Mouse (Mus musculus): ENCODE results near the gene Fas. TPM values are rescaled to one million over a fixed set of nuclear protein-coding genes. Genes with fewer than 3 reads are reported as not detected.

Fas gene
- polyA plus RNA-seq, 1 experiment from 2014 or later = 1.6 TPM

GRCm38 (mm10) chr19:34254880-34255681 lies 35.4 kb upstream of the Fas start, which contains the start of gene Acta2:
Gene Acta2 (minus strand): TSS chr19:34255590.
- H3K9me3 ChIP-seq (ENCODE audit: control insufficient read depth, low read length) = no peaks in the 10 kb centered on the region
- no peak for ATAC-seq
- H3K36me3 ChIP-seq (ENCODE audit: control insufficient read depth, insufficient read depth, low read length) = no peaks in the 10 kb centered on the region
- H3K4me1 ChIP-seq (ENCODE audit: control insufficient read depth, insufficient read depth, low read depth, low read length) = no peaks in the 10 kb centered on the region
- no peak within 1 kb of the TSS for H3K4me2 ChIP-seq (ENCODE audit: low read length)
- no peaks in the 10 kb centered on the region for H3K27me3 ChIP-seq (replicated peaks; ENCODE audit: control insufficient read depth, insufficient read depth, low read length)
- H3K9ac ChIP-seq (ENCODE audit: low read depth, low read length) = no peak within 1 kb of the TSS
- WGBS = 75% methylated on average over 16 of the region's 16 CpGs
- H3K4me3 ChIP-seq (ENCODE audit: low read length) = no peak within 1 kb of the TSS
- no peak within 1 kb of the TSS for H3K27ac ChIP-seq (ENCODE audit: low read depth, low read length)

GRCm38 (mm10) chr19:34256149-34256548 lies 34.3 kb upstream of the Fas start:
- Histone ChIP-seq H3K27me3 (replicated peaks; ENCODE audit: control insufficient read depth, insufficient read depth, low read length) (no peaks in the 10 kb centered on the region), H3K36me3 (ENCODE audit: control insufficient read depth, insufficient read depth, low read length) (no peaks in the 10 kb centered on the region), H3K4me2 (ENCODE audit: low read length) (no peak overlapping the region), H3K4me3 (ENCODE audit: low read length) (no peak overlapping the region), H3K4me1 (ENCODE audit: control insufficient read depth, insufficient read depth, low read depth, low read length) (no peaks in the 10 kb centered on the region), H3K9ac (ENCODE audit: low read depth, low read length) (no peak overlapping the region), H3K9me3 (ENCODE audit: control insufficient read depth, low read length) (no peaks in the 10 kb centered on the region), H3K27ac (ENCODE audit: low read depth, low read length) (no peak overlapping the region)
- 81% methylated on average over 5 of the region's 5 CpGs for WGBS
- ATAC-seq = no peak

GRCm38 (mm10) chr19:34256936-34257335 lies 33.5 kb upstream of the Fas start:
- no peaks in the 10 kb centered on the region for H3K9me3 ChIP-seq (ENCODE audit: control insufficient read depth, low read length)
- WGBS = 91% methylated on average over 2 of the region's 2 CpGs
- no peak overlapping the region for H3K4me2 ChIP-seq (ENCODE audit: low read length)
- H3K36me3 ChIP-seq (ENCODE audit: control insufficient read depth, insufficient read depth, low read length) = no peaks in the 10 kb centered on the region
- ATAC-seq = no peak
- H3K4me3 ChIP-seq (ENCODE audit: low read length) = no peak overlapping the region
- no peaks in the 10 kb centered on the region for H3K27me3 ChIP-seq (replicated peaks; ENCODE audit: control insufficient read depth, insufficient read depth, low read length)
- H3K4me1 ChIP-seq (ENCODE audit: control insufficient read depth, insufficient read depth, low read depth, low read length) = no peaks in the 10 kb centered on the region
- H3K27ac ChIP-seq (ENCODE audit: low read depth, low read length) = no peak overlapping the region
- H3K9ac ChIP-seq (ENCODE audit: low read depth, low read length) = no peak overlapping the region

- Histone ChIP-seq H3K9me3 (ENCODE audit: control insufficient read depth, low read length) (no peaks in the 10 kb centered on the region), H3K27ac (ENCODE audit: low read depth, low read length) (no peak overlapping the region), H3K4me1 (ENCODE audit: control insufficient read depth, insufficient read depth, low read depth, low read length) (no peaks in the 10 kb centered on the region), H3K4me3 (ENCODE audit: low read length) (no peak overlapping the region), H3K36me3 (ENCODE audit: control insufficient read depth, insufficient read depth, low read length) (no peaks in the 10 kb centered on the region), H3K4me2 (ENCODE audit: low read length) (no peak overlapping the region), H3K27me3 (replicated peaks; ENCODE audit: control insufficient read depth, insufficient read depth, low read length) (no peaks in the 10 kb centered on the region), H3K9ac (ENCODE audit: low read depth, low read length) (no peak overlapping the region)
- no peak for ATAC-seq
- WGBS = 84% methylated on average over 2 of the region's 2 CpGs
Observed at GRCm38 (mm10) chr19:34262273-34262974, 28.0 kb upstream of the Fas start.

GRCm38 (mm10) chr19:34265604-34266193 lies 24.8 kb upstream of the Fas start:
- no peak overlapping the region for H3K27ac ChIP-seq (ENCODE audit: low read depth, low read length)
- no peak for ATAC-seq
- no peaks in the 10 kb centered on the region for H3K9me3 ChIP-seq (ENCODE audit: control insufficient read depth, low read length)
- no peaks in the 10 kb centered on the region for H3K36me3 ChIP-seq (ENCODE audit: control insufficient read depth, insufficient read depth, low read length)
- H3K4me2 ChIP-seq (ENCODE audit: low read length) = no peak overlapping the region
- no peaks in the 10 kb centered on the region for H3K27me3 ChIP-seq (replicated peaks; ENCODE audit: control insufficient read depth, insufficient read depth, low read length)
- 60% methylated on average over 5 of the region's 5 CpGs for WGBS
- no peak overlapping the region for H3K4me3 ChIP-seq (ENCODE audit: low read length)
- H3K9ac ChIP-seq (ENCODE audit: low read depth, low read length) = no peak overlapping the region
- H3K4me1 ChIP-seq (ENCODE audit: control insufficient read depth, insufficient read depth, low read depth, low read length) = no peaks in the 10 kb centered on the region

- no peak overlapping the region for H3K4me2 ChIP-seq (ENCODE audit: low read length)
- no peak overlapping the region for H3K9ac ChIP-seq (ENCODE audit: low read depth, low read length)
- 38% methylated on average over 1 of the region's 1 CpGs for WGBS
- H3K36me3 ChIP-seq (ENCODE audit: control insufficient read depth, insufficient read depth, low read length) = no peaks in the 10 kb centered on the region
- no peak overlapping the region for H3K4me3 ChIP-seq (ENCODE audit: low read length)
- no peak overlapping the region for H3K27ac ChIP-seq (ENCODE audit: low read depth, low read length)
- H3K27me3 ChIP-seq (replicated peaks; ENCODE audit: control insufficient read depth, insufficient read depth, low read length) = no peaks in the 10 kb centered on the region
- H3K4me1 ChIP-seq (ENCODE audit: control insufficient read depth, insufficient read depth, low read depth, low read length) = no peaks in the 10 kb centered on the region
- no peak for ATAC-seq
- no peaks in the 10 kb centered on the region for H3K9me3 ChIP-seq (ENCODE audit: control insufficient read depth, low read length)
Observed at GRCm38 (mm10) chr19:34268991-34269390, 21.5 kb upstream of the Fas start.

GRCm38 (mm10) chr19:34270106-34270726 lies 20.2 kb upstream of the Fas start:
- Histone ChIP-seq H3K4me3 (ENCODE audit: low read length) (no peak overlapping the region), H3K4me2 (ENCODE audit: low read length) (no peak overlapping the region), H3K36me3 (ENCODE audit: control insufficient read depth, insufficient read depth, low read length) (no peaks in the 10 kb centered on the region), H3K27me3 (replicated peaks; ENCODE audit: control insufficient read depth, insufficient read depth, low read length) (no peaks in the 10 kb centered on the region), H3K9me3 (ENCODE audit: control insufficient read depth, low read length) (no peaks in the 10 kb centered on the region), H3K27ac (ENCODE audit: low read depth, low read length) (no peak overlapping the region), H3K4me1 (ENCODE audit: control insufficient read depth, insufficient read depth, low read depth, low read length) (no peaks in the 10 kb centered on the region), H3K9ac (ENCODE audit: low read depth, low read length) (no peak overlapping the region)
- ATAC-seq = no peak
- WGBS = 90% methylated on average over 11 of the region's 11 CpGs

- no peak for ATAC-seq
- 96% methylated on average over 13 of the region's 13 CpGs for whole genome bisulfite sequencing
- no peak overlapping the region for H3K9ac ChIP-seq (ENCODE audit: low read depth, low read length)
Observed at GRCm38 (mm10) chr19:34270824-34271464, 19.5 kb upstream of the Fas start.

More at GRCm38 (mm10) chr19:34270824-34271464, 19.5 kb upstream of the Fas start:
- no peak overlapping the region for H3K4me3 ChIP-seq (ENCODE audit: low read length)
- no peaks in the 10 kb centered on the region for H3K9me3 ChIP-seq (ENCODE audit: control insufficient read depth, low read length)
- H3K4me2 ChIP-seq (ENCODE audit: low read length) = no peak overlapping the region
- no peaks in the 10 kb centered on the region for H3K27me3 ChIP-seq (replicated peaks; ENCODE audit: control insufficient read depth, insufficient read depth, low read length)
- H3K36me3 ChIP-seq (ENCODE audit: control insufficient read depth, insufficient read depth, low read length) = no peaks in the 10 kb centered on the region
- H3K4me1 ChIP-seq (ENCODE audit: control insufficient read depth, insufficient read depth, low read depth, low read length) = no peaks in the 10 kb centered on the region
- no peak overlapping the region for H3K27ac ChIP-seq (ENCODE audit: low read depth, low read length)

Measured in hindbrain, embryonic 16.5 days (tissue).